Mouse (Mus musculus) G1E (cell line): ENCODE results near the gene Usp29.

Experiments
- CTCF ChIP-seq: IDR thresholded peaks from 2 replicates; pipeline ENCODE4 v1.5.1; 2012; ENCODE audit warnings: low read depth, low read length, inconsistent platforms, mixed read lengths
- GATA1 ChIP-seq: IDR thresholded peaks from 2 replicates; pipeline ENCODE4 v1.6.1; 2012; ENCODE audit warnings: borderline replicate concordance, low read length, inconsistent platforms, mixed read lengths

- TF ChIP-seq CTCF (no peak), GATA1 (no peak)
Observed at GRCm38 (mm10) chr7:6797408-6797807, 67.0 kb downstream of the Usp29 start.
